Mouse (Mus musculus): ENCODE measurements at regions not wholly inside any gene's neighbourhood (a gene's known extent, or its start where the extent isn't known, plus 50 kb on each side); places are given as distances from the start of the nearest gene placed in this dataset.

DNA sequence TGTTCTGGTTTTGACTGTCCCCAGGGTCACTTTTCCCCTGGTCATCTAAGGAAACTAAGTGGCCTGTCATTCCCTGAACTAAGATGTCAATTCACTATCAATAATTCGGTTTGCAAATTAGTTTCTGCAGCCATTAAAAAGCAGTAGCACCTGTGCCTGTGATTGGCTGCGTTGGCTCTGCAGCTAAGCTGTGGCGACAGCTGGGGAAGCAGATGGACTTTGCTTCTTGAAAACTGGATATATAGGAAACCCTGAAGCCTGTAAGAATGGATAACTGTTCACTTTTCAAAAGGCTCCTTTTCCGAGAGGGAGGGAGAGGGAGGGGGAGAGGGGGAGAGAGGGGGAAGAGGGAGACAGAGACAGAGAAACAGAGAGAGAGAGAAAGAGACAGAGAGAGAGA lies 75.2 kb upstream of the Tiam2 start:
- no peak for TF ChIP-seq CTCF (conservative IDR thresholded peaks at IDR 0.05; ENCODE audit: insufficient read depth, insufficient read length, low read depth, low read length)
- TF ChIP-seq POLR2A (IDR thresholded peaks at IDR 0.05; ENCODE audit: low read depth, low read length) = no peak
